ENCODE assay signal across 9 mouse cellular contexts in genomic region chr8:57410473-57410863, GRCm38 (mm10). TPM values are rescaled to one million over a fixed set of nuclear protein-coding genes. Genes with fewer than 3 reads are reported as not detected.
DNase-seq lines count a peak whose midpoint lies in the region; ATAC-seq lines count a peak whose summit lies in the region.
"Had no signal": no experiment of that assay in that cellular context is flagged by ENCODE, and none has a peak within 500 bp of the region (broad histone marks: within the 10 kb centered on the region; RNA-seq: fewer than 3 reads in every experiment).

No protein-coding gene starts in this region.

- H3K9me3 ChIP-seq in forebrain, embryonic 10.5 days, result no peaks in the 10 kb centered on the region
- no peaks in the 10 kb centered on the region for H3K9me3 ChIP-seq in neural tube, embryonic 15.5 days (replicated peaks)

- peaks cover 67% of the 10 kb centered on the region for H3K27me3 ChIP-seq in forebrain, embryonic 10.5 days (ENCODE audit: poor library complexity, severe bottlenecking)
- peaks cover 13% of the 10 kb centered on the region; the same call in 1 of the 2 replicates for H3K27me3 ChIP-seq in neural tube, embryonic 15.5 days (replicated peaks)

- H3K27ac ChIP-seq in forebrain, embryonic 10.5 days, result no peak overlapping the region
- H3K27ac ChIP-seq in neural tube, embryonic 15.5 days (replicated peaks), result no peak overlapping the region

- H3K4me3 ChIP-seq in forebrain, embryonic 10.5 days, result peak overlapping the region; percentile 42
- H3K4me3 ChIP-seq in neural tube, embryonic 15.5 days (replicated peaks), result peak overlapping the region; percentile 20

- peak; percentile 9 for DNase-seq in layer of hippocampus, adult 9-11 months
- no peak for DNase-seq in layer of hippocampus, postnatal 25 days (ENCODE audit: extremely low spot score in 1 of 2, low spot score in 1 of 2)
- DNase-seq in forebrain, embryonic 10.5 days (ENCODE audit: extremely low spot score, low spot score), result peak; percentile 45
- DNase-seq in kidney, adult 9 months, result peak; percentile 19
- no peak for DNase-seq in lung, postnatal 4 days

- peak; percentile 65; the same call in 1 of the 2 replicates for ATAC-seq in neural tube, embryonic 15.5 days (ENCODE audit: low FRiP score)
- ATAC-seq in megakaryocyte progenitor cell, adult 5-6 weeks (replicated peaks; ENCODE audit: poor library complexity), result no peak
- ATAC-seq in megakaryocyte, adult 5-6 weeks (ENCODE audit: poor library complexity, severe bottlenecking), result no peak
- ATAC-seq: Patski had no signal

- WGBS in forebrain, embryonic 10.5 days, result 3% methylated on average over 16 of the region's 16 CpGs
- WGBS in neural tube, embryonic 15.5 days, result 6% methylated on average over 16 of the region's 16 CpGs

- H3K4me1 ChIP-seq in forebrain, embryonic 10.5 days, result peaks cover 22% of the 10 kb centered on the region
- peaks cover 11% of the 10 kb centered on the region for H3K4me1 ChIP-seq in neural tube, embryonic 15.5 days

- peak overlapping the region; percentile 50 for H3K4me2 ChIP-seq in neural tube, embryonic 15.5 days

- no peaks in the 10 kb centered on the region for H3K36me3 ChIP-seq in forebrain, embryonic 10.5 days (replicated peaks)
- H3K36me3 ChIP-seq in neural tube, embryonic 15.5 days, result no peaks in the 10 kb centered on the region

- no peak overlapping the region for H3K9ac ChIP-seq in neural tube, embryonic 15.5 days (replicated peaks)

RNA-seq across cellular contexts. Expression of gene Scrg1, which starts 45.3 kb away (rescaled TPM):
- total RNA-seq in layer of hippocampus, postnatal 25 days (2021), result 10 to 100 TPM; 68.3 to 75.4 TPM
- not detected in 2 replicates for polyA plus RNA-seq in forebrain, embryonic 10.5 days (2016; fragmentation: Nextera tagmentation; extraction: Ambion mirVana)
- 12.5 and 13.0 TPM in 2 replicates for polyA plus RNA-seq in neural tube, embryonic 15.5 days (2015; fragmentation: Nextera tagmentation; extraction: Ambion mirVana)
- 0.88 and 1.6 TPM in 2 replicates for total RNA-seq in megakaryocyte progenitor cell, adult 5-6 weeks (2015)
- total RNA-seq in megakaryocyte progenitor cell, adult 5-6 weeks (2017), result not detected in 2 replicates
- total RNA-seq in megakaryocyte, adult 5-6 weeks (2015), result 16.7 and 27.0 TPM in 2 replicates
- 2.2 and 10.8 TPM in 2 replicates for total RNA-seq in megakaryocyte, adult 5-6 weeks (2017)
- polyA plus RNA-seq: Patski had no signal

Comparison
In these comparisons a context has a peak if more than half of its experiments do, and no peak if none do; other contexts are left out.
1. DNase-seq: peak in layer of hippocampus, adult 9-11 months (single experiment), forebrain, embryonic 10.5 days (single experiment) and kidney, adult 9 months (single experiment); none in layer of hippocampus, postnatal 25 days (0 of 2) and lung, postnatal 4 days (0 of 2).